Mouse (Mus musculus) liver, embryonic 18 days (tissue): ENCODE data around the gene Peg10. TPM values are rescaled to one million over a fixed set of nuclear protein-coding genes. Genes with fewer than 3 reads are reported as not detected.

Source experiments
- polyA plus RNA-seq: library from polyadenylated mRNA; depleted of rRNA; stranded (reverse); fragments of >200 nt; gene quantifications from 2 replicates; pipeline ENCODE4 v1.2.3, GENCODE M21; 2012; rRNA removed

The Peg10 gene
- polyA plus RNA-seq: 3.6 and 4.1 TPM in 2 replicates

DNA sequence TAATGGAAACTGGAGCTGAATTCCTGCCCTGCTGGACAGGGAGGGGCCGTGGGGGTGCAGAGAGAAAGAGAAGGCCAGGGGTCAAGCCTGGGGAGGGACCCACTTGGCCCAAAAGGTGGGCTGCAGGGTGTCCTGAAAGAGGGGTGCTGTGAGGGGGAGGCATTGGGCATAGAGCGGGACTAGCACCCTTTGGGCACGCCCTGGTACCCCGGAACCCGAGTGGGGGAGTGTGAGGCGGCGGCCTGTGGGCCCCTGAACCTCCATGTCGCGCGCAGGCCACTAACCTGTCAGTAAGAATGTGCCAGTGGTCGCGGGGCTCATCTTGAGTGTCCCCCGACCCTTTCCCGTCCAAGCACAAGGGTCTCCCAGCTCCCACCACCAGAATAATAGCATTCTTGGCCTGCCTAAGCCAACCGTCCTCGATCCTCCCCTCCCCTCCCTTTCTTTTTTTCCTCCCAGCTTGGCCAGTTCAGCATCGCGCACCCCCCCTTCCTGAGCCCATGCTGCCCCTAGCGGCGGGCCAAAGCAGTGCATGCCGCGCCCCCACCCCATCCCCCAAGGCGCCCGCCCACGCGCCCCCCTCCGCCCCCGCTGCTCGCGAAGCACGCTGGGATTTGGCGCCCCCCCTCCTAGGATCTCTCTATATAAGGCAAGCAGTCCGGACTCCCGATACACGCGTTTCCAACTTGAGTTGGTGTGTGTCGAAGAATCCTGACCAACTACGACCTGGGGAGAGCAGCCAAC, at the start of gene Peg10, which contains the start of gene Sgce:
TSS of gene Peg10 (plus strand) at position 611 of the 744 bp plus-strand sequence.
TSS of gene Sgce (minus strand) at position 512 of the 744 bp plus-strand sequence.

Other genes with a start within 250 kb of the Peg10 start
- gene Col1a2, start 242.5 kb upstream of the Peg10 start, polyA plus RNA-seq: 12.4 and 16.4 TPM in 2 replicates
- 11.3 and 11.5 TPM in 2 replicates for gene Casd1, start 146.5 kb upstream of the Peg10 start, polyA plus RNA-seq
- 16.6 and 18.6 TPM in 2 replicates for gene Sgce, start 99 bp upstream of the Peg10 start, polyA plus RNA-seq
- 4.6 and 5.5 TPM in 2 replicates for gene Ppp1r9a, start 155.6 kb downstream of the Peg10 start, polyA plus RNA-seq